Mouse (Mus musculus) small intestine, adult 2 months (tissue): ENCODE data around the gene Prkcb.

Source experiments
- CTCF ChIP-seq: fragments of 200-500 bp; IDR thresholded peaks from 2 replicates; pipeline ENCODE4 v1.5.1; 2012; ENCODE audit warnings: low read depth, mild to moderate bottlenecking, control low read depth, inconsistent platforms, low read length, moderate library complexity, mixed read lengths; ENCODE audit not compliant: insufficient replicate concordance, insufficient read length; ENCODE audit errors: extremely low read depth
- POLR2A ChIP-seq: fragments of 200-500 bp; IDR thresholded peaks from 2 replicates; pipeline ENCODE4 v1.6.1; 2012; ENCODE audit warnings: low read depth, mild to moderate bottlenecking, control low read depth, inconsistent platforms, low read length, moderate library complexity

DNA sequence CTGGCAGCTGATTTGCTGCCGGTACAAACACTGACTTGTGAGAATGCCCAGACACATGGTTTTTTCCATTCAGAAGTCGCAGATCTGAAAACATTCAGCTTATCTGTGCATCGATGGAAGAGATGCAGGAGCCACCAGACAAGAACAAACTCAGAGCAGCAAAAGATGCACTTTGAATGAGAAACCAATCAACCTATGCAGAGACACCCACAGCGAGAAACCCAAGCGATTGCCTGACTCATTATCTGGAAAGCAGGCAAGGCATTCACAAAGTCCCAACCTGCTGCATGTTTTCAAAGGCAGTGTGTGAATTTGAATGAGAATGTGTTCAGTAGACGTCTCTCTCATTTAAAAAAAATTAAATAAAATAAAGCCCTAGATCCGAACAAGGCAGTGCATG lies 386.7 kb downstream of the Prkcb start:
- TF ChIP-seq POLR2A (no peak), CTCF (no peak)
